Mouse (Mus musculus): ENCODE data around the gene Glce. TPM values are rescaled to one million over a fixed set of nuclear protein-coding genes. Genes with fewer than 3 reads are reported as not detected.

Gene Glce
- polyA plus RNA-seq (2015; fragmentation: Nextera tagmentation; extraction: Ambion mirVana) = 33.1 and 34.6 TPM in 2 replicates

DNA sequence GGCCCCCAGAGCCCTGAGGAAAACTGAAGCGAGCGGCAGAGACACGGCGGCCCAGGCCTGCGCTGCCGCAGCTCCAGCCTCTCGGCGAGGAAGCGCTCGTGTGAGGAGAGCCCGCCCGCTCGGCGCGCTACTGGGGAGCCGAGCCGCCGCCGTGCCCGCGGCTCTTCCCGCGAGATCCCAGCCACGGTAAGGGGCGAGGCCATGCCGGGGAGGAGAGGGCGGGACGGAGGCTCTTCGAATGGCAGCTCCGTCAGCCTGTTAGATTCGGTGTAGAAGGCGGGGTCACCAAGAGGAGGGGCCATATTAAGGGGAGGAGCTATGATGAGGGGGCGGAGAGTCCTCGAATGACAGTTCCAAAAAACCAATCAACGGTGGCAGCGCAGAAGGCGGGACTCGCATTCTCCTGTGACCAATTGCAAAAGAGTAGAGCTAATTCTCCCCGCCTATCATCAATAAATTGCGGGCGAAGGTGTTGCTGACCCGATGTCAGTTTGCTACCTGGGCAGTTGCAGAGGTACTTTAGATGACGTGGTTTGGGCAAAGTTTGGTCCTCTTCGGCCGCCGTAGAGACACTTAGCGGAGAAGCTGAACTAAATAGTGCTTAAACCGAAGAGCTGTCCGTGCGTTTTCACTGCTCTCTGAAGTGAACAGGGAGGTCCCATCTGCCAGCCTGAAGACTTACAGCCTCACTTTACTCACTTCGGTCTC, at the start of gene Glce:
Glce (minus strand) TSS at position 148 of the 708 bp plus-strand sequence.
- ATAC-seq (ENCODE audit: insufficient number of reproducible peaks, low FRiP score, low TSS enrichment, low read depth) = peak; percentile 99
- no peaks in the 10 kb centered on the region for H3K27me3 ChIP-seq
- peak within 1 kb of the TSS; percentile 97 for H3K9ac ChIP-seq
- H3K4me3 ChIP-seq (replicated peaks) = peak within 1 kb of the TSS; percentile 86
- under 1% methylated on average over 51 of the region's 51 CpGs for WGBS
- no peaks in the 10 kb centered on the region for H3K36me3 ChIP-seq
- no peaks in the 10 kb centered on the region for H3K9me3 ChIP-seq (replicated peaks)
- H3K27ac ChIP-seq (replicated peaks) = peak within 1 kb of the TSS; percentile 96
- H3K4me1 ChIP-seq = peaks cover 13% of the 10 kb centered on the region
- peak within 1 kb of the TSS; percentile 83 for H3K4me2 ChIP-seq (replicated peaks)

DNA sequence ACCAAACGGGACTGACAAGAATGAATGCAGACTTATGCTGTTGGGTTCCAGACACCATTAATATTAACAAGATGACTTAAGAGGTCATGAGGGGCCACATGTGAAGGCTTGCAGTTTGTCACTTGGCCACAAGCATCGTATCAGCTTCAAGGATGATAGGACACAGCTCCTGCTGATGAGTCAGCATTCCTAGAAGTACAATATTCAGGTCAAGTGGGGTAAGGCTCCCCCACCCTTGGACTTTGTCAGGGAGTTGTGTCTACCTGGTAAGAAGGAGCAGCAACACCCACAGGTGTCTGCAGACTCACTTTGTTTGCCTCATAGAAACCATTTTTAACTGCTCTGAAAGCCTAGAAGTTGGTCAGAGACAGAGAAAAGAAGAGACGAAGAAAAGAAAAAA, 49.8 kb upstream of the Glce start:
- Histone ChIP-seq H3K9me3 (replicated peaks) (no peaks in the 10 kb centered on the region), H3K36me3 (no peaks in the 10 kb centered on the region), H3K9ac (no peak overlapping the region), H3K27ac (replicated peaks) (no peak overlapping the region), H3K4me3 (replicated peaks) (no peak overlapping the region), H3K4me1 (peaks cover 4% of the 10 kb centered on the region; the same call in 1 of the 2 replicates), H3K27me3 (no peaks in the 10 kb centered on the region), H3K4me2 (replicated peaks) (no peak overlapping the region)
- WGBS = 70% methylated on average over 3 of the region's 3 CpGs
- no peak for ATAC-seq (ENCODE audit: insufficient number of reproducible peaks, low FRiP score, low TSS enrichment, low read depth)

DNA sequence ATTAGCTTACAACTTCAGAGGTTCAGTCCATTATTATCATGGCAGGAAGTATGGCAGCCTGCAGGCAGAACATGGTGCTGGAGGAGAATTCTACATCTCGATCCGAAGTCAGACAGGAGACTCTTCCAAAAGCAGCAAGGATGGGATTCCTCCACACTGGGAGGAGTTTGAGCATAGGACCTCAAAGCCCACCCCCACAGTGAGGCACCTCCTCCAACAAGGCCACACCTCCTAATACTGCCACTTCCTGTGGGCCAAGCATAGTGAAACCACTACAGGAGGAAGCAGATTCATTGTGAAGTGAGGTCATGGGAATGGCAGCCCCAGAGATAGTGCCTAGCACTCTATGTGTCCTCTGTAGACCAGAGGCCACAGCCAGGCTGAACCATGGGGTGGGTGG, 48.5 kb upstream of the Glce start:
- peaks cover 13% of the 10 kb centered on the region for H3K4me1 ChIP-seq
- no peak overlapping the region for H3K4me3 ChIP-seq (replicated peaks)
- no peaks in the 10 kb centered on the region for H3K9me3 ChIP-seq (replicated peaks)
- H3K9ac ChIP-seq = no peak overlapping the region
- H3K27me3 ChIP-seq = no peaks in the 10 kb centered on the region
- no peak overlapping the region for H3K4me2 ChIP-seq (replicated peaks)
- ATAC-seq (ENCODE audit: insufficient number of reproducible peaks, low FRiP score, low TSS enrichment, low read depth) = no peak
- H3K36me3 ChIP-seq = no peaks in the 10 kb centered on the region
- H3K27ac ChIP-seq (replicated peaks) = no peak overlapping the region
- WGBS = 75% methylated on average over 2 of the region's 2 CpGs

DNA sequence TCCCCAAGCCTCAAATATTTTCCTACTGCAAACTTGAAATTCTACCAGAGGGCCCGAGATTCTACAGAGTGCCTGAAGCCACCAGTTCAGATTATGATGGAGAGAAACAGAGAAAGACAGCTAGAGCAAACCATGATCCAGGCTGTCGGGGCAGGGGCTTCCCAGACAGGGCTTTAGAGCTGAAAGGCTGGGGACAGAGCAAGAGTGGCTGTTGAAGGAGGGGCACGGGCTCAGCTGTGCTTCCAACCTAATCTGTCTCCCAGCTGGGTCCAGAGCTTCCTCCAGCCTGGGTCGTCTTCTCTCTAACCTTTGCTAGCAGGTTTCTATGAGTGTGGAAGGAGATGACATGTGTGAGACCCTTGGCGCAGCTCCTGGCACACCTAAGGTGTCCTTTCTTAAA, 44.2 kb upstream of the Glce start:
- Histone ChIP-seq H3K9me3 (replicated peaks) (no peaks in the 10 kb centered on the region), H3K36me3 (no peaks in the 10 kb centered on the region), H3K9ac (no peak overlapping the region), H3K4me1 (peaks cover 19% of the 10 kb centered on the region), H3K4me2 (replicated peaks) (no peak overlapping the region), H3K4me3 (replicated peaks) (no peak overlapping the region), H3K27me3 (no peaks in the 10 kb centered on the region), H3K27ac (replicated peaks) (peak overlapping the region; percentile 60)
- ATAC-seq (ENCODE audit: insufficient number of reproducible peaks, low FRiP score, low TSS enrichment, low read depth) = no peak
- 34% methylated on average over 5 of the region's 5 CpGs for WGBS

DNA sequence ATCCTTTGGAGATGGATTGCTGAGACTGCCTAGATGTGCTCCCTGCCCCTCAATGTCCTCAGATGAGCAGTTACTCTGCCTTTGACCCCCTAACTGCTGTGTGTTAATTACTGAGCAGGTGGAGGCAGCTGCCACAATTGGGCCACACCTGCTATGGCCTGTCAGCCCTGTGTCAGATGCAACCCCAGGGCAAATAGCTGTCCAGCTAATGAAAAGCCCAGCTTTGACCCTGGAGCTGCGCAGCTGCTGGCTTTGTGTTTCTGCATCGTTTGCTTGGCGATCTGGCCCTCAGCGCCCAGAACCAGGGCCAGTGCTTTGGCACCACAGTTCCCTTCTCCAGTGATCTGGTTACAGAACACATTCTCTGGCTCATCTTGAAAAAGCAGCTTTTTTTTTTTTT, 43.7 kb upstream of the Glce start:
- ATAC-seq (ENCODE audit: insufficient number of reproducible peaks, low FRiP score, low TSS enrichment, low read depth) = no peak
- no peak overlapping the region for H3K9ac ChIP-seq
- WGBS = 27% methylated on average over 4 of the region's 4 CpGs
- H3K27me3 ChIP-seq = no peaks in the 10 kb centered on the region
- H3K4me2 ChIP-seq (replicated peaks) = no peak overlapping the region
- H3K4me3 ChIP-seq (replicated peaks) = no peak overlapping the region
- H3K9me3 ChIP-seq (replicated peaks) = no peaks in the 10 kb centered on the region
- peaks cover 19% of the 10 kb centered on the region for H3K4me1 ChIP-seq
- H3K36me3 ChIP-seq = no peaks in the 10 kb centered on the region
- peak overlapping the region; percentile 4; the same call in 1 of the 2 replicates for H3K27ac ChIP-seq (replicated peaks)

DNA sequence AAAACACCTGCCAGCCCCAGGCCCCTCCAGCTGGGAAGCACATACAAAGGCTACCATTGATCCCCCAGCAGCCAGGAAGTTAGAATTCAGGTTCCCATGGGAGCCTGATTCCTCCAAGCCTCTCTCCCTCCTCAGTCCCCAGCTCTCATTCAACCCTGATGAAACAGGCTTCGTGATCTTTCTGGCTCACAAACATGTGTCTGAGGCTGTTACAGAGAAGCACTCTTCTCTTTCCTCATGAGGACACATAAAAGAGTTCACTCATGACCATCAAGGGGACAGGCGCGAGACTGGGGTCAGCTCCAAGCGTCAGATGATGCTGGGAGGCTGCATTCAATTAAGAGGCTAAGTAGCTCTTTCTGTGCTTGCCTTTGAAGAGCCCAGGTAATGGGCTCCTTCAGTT, 40.4 kb upstream of the Glce start:
- H3K36me3 ChIP-seq = no peaks in the 10 kb centered on the region
- H3K27me3 ChIP-seq = no peaks in the 10 kb centered on the region
- H3K4me3 ChIP-seq (replicated peaks) = no peak overlapping the region
- H3K4me1 ChIP-seq = peaks cover 19% of the 10 kb centered on the region
- no peak overlapping the region for H3K4me2 ChIP-seq (replicated peaks)
- H3K9me3 ChIP-seq (replicated peaks) = no peaks in the 10 kb centered on the region
- WGBS = 35% methylated on average over 4 of the region's 4 CpGs
- no peak overlapping the region for H3K27ac ChIP-seq (replicated peaks)
- no peak for ATAC-seq (ENCODE audit: insufficient number of reproducible peaks, low FRiP score, low TSS enrichment, low read depth)
- H3K9ac ChIP-seq = no peak overlapping the region

DNA sequence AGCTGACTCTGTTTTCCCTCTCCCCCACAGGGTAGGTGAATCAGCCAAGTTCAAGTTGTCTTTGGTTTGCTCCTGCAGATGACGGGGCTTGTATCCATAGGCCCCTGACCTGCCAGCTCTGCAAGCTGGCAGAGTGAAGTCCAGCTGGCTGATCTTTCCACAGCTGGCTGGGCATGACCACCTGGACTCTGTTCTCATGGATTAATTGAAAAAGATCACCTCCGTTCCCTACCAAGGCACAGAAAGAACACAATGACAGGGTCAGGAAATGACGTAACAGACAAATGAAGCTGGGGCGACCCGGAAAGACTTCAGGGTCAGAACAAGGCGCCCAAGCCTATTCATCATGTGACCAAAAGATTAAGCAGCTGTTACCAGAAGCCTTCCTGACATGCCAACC, 38.3 kb upstream of the Glce start:
- no peak for ATAC-seq (ENCODE audit: insufficient number of reproducible peaks, low FRiP score, low TSS enrichment, low read depth)
- Histone ChIP-seq H3K4me2 (replicated peaks) (no peak overlapping the region), H3K36me3 (no peaks in the 10 kb centered on the region), H3K27ac (replicated peaks) (no peak overlapping the region), H3K4me1 (peaks cover 5% of the 10 kb centered on the region; the same call in 1 of the 2 replicates), H3K9ac (no peak overlapping the region), H3K9me3 (replicated peaks) (no peaks in the 10 kb centered on the region), H3K27me3 (no peaks in the 10 kb centered on the region), H3K4me3 (replicated peaks) (no peak overlapping the region)
- WGBS = 73% methylated on average over 6 of the region's 6 CpGs

DNA sequence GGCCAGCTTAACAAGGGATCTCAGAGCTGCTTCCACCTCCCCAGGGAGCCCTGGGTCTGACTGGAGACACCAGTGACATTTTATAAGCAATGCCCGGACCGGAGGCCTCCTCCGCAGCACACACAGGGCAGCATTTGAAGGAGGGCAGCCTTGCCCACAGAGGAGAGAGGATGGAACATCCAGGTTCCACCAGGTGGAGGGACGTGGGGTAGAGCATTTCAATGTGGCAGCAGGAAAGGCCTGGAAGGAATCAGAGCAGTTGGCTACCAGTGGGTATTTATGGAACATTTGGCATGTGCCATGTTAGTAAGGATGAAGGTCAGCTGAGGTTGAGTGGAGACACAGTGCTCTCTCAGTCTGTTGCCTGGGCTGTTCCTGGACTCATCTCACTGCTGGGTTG, 36.3 kb upstream of the Glce start:
- no peaks in the 10 kb centered on the region for H3K27me3 ChIP-seq
- H3K4me3 ChIP-seq (replicated peaks) = no peak overlapping the region
- ATAC-seq (ENCODE audit: insufficient number of reproducible peaks, low FRiP score, low TSS enrichment, low read depth) = no peak
- no peak overlapping the region for H3K27ac ChIP-seq (replicated peaks)
- no peaks in the 10 kb centered on the region for H3K36me3 ChIP-seq
- WGBS = 81% methylated on average over 4 of the region's 4 CpGs
- H3K4me1 ChIP-seq = peaks cover 4% of the 10 kb centered on the region; the same call in 1 of the 2 replicates
- no peaks in the 10 kb centered on the region for H3K9me3 ChIP-seq (replicated peaks)
- H3K4me2 ChIP-seq (replicated peaks) = no peak overlapping the region
- no peak overlapping the region for H3K9ac ChIP-seq

DNA sequence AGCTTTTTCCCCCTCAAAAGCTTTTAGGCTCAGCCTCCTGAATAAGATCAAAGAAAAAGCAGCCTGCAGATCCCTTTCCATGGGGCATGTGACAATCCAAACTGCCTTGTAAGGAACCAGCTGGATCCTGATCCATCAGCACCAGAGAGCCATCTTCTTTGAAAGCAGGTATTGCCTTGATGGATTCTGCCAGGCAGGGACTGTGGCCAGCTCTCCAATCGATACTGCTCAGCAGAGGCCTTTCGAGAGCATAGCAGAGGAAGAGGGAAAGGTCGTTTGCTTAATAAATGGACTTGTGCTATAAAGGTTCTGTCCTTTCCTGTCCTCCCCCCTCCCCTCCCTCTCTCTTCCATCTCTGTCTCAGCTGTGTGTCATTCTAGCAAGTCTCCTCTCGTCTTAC, 33.4 kb upstream of the Glce start:
- 36% methylated on average over 4 of the region's 4 CpGs for WGBS
- H3K4me1 ChIP-seq = no peaks in the 10 kb centered on the region

DNA sequence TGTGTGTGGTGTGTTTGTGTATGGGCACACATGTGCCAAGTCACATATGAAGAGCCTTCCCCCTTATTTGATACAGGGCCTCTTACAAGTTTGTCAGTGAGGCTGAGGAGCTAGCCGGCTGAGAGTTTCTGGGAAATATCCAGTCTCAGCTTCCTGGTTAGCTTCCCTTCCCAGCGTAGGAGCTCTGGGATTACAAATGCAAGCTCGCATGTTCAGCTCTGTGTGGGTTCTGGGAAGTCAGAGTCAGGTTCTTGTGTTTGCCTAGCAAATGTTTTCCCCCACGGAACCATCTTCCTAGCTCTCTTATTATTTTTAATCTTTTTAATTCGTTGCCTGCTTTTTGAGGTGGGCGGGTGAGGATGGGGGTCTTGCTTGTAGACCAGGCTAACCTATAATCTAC, 32.9 kb upstream of the Glce start:
- Histone ChIP-seq H3K4me3 (replicated peaks) (no peak overlapping the region), H3K4me1 (no peaks in the 10 kb centered on the region), H3K36me3 (no peaks in the 10 kb centered on the region), H3K27ac (replicated peaks) (no peak overlapping the region), H3K27me3 (no peaks in the 10 kb centered on the region), H3K4me2 (replicated peaks) (no peak overlapping the region), H3K9ac (no peak overlapping the region), H3K9me3 (replicated peaks) (no peaks in the 10 kb centered on the region)
- 52% methylated on average over 6 of the region's 6 CpGs for WGBS
- ATAC-seq (ENCODE audit: insufficient number of reproducible peaks, low FRiP score, low TSS enrichment, low read depth) = no peak

More for the DNA sequence above, 33.4 kb upstream of the Glce start:
- Histone ChIP-seq H3K27me3 (no peaks in the 10 kb centered on the region), H3K9me3 (replicated peaks) (no peaks in the 10 kb centered on the region), H3K4me3 (replicated peaks) (no peak overlapping the region), H3K36me3 (no peaks in the 10 kb centered on the region), H3K9ac (no peak overlapping the region), H3K4me2 (replicated peaks) (no peak overlapping the region), H3K27ac (replicated peaks) (no peak overlapping the region)
- ATAC-seq (ENCODE audit: insufficient number of reproducible peaks, low FRiP score, low TSS enrichment, low read depth) = no peak

DNA sequence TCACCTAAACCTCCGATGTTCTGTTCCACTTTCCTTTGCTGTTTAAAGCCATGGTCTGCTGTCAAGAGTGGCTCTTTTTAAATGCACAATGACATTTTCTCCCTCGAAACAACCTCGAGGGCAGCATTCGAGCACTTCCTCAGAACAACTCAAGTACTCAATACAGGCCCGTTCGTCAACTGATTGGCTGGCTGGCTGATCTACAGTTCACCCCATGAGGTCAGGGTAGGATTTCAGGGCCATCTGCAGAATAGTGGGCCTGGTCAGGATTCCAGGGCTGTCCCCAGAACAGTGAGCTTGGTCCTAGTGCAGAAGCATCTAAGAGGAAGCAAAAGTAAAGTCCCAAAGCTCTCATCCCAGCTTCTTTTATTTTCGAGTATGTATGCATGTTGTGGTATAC, 32.5 kb upstream of the Glce start:
- H3K9ac ChIP-seq = no peak overlapping the region
- WGBS = 63% methylated on average over 7 of the region's 7 CpGs
- no peaks in the 10 kb centered on the region for H3K4me1 ChIP-seq
- no peak overlapping the region for H3K27ac ChIP-seq (replicated peaks)
- H3K9me3 ChIP-seq (replicated peaks) = no peaks in the 10 kb centered on the region
- no peaks in the 10 kb centered on the region for H3K36me3 ChIP-seq
- no peak overlapping the region for H3K4me2 ChIP-seq (replicated peaks)
- H3K4me3 ChIP-seq (replicated peaks) = no peak overlapping the region
- no peak for ATAC-seq (ENCODE audit: insufficient number of reproducible peaks, low FRiP score, low TSS enrichment, low read depth)
- no peaks in the 10 kb centered on the region for H3K27me3 ChIP-seq

DNA sequence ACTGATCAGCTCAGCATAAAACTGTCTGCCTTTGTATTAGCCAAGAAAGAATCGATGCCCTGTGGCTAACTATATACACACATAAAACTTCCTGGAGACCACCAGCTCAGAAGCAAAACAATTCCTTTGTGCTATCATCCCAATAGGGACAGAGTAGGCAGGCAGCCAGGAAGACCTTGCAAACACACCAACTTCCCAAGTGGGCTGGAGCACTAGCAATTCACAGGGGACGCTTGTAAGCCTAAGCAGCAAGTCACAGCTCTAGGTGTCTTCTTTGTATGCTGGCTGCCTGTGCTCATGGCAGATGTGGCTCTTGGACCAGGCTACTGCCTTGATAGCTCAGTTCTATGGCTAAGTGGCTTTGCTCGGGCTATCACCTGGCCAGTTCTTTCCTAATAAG, 32.1 kb upstream of the Glce start:
- H3K4me1 ChIP-seq = no peaks in the 10 kb centered on the region
- H3K27me3 ChIP-seq = no peaks in the 10 kb centered on the region
- no peaks in the 10 kb centered on the region for H3K9me3 ChIP-seq (replicated peaks)
- WGBS = 59% methylated on average over 3 of the region's 3 CpGs
- no peak for ATAC-seq (ENCODE audit: insufficient number of reproducible peaks, low FRiP score, low TSS enrichment, low read depth)
- H3K36me3 ChIP-seq = no peaks in the 10 kb centered on the region
- H3K9ac ChIP-seq = no peak overlapping the region
- H3K4me2 ChIP-seq (replicated peaks) = no peak overlapping the region
- H3K4me3 ChIP-seq (replicated peaks) = no peak overlapping the region
- H3K27ac ChIP-seq (replicated peaks) = no peak overlapping the region

Measured in embryonic facial prominence, embryonic 15.5 days (tissue).